Mouse (Mus musculus): ENCODE measurements at regions not wholly inside any gene's neighbourhood (a gene's known extent, or its start where the extent isn't known, plus 50 kb on each side); places are given as distances from the start of the nearest gene placed in this dataset.

DNA sequence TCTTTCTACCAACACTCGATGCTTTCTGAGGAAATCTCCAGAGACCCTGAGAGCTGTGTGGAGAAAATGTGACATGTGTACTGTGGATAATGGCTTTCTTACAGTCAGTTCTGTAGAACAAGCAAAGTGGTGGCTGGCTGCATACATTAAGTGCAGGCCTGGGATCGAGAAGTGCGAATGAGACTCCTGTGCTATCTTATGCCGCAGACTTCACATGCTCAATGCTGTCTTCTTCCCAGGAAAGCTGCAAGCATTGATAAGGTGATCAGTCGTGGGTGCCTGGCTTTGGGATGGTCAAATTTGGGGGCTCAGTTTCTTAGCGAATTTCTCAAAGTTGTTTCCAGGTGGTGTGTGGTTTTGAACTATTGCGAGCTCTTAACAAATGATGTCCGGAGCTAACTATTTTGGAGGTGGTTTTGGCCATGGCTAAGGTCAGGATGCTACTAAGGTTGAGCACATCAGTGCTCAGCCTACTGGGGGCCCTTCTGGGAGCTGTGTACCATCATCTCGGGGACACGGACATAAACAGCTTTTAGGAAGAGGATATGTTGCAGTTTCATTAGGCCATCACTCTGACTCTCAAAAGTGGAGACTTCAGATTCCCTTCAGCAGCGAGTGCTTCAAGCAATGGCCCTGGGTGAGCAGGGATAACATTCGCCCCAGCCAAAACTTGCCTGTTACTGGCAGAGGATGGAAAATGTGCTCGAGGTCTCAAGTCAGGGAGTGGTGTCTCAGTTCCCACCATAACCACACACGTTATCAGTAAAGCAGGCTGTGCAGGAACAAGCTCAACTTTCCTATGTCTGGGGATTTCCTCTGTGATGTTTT, 646.7 kb downstream of the Zfp706 start:
- TF ChIP-seq MAX (IDR thresholded peaks at IDR 0.05; ENCODE audit: low read depth) (no peak), POLR2A (IDR thresholded peaks at IDR 0.05; ENCODE audit: insufficient read length, low read depth) (no peak), USF1 (IDR thresholded peaks at IDR 0.05; ENCODE audit: low read depth) (no peak), E2F4 (IDR thresholded peaks at IDR 0.05; ENCODE audit: insufficient read depth) (no peak), POLR2AphosphoS2 (IDR thresholded peaks at IDR 0.05; ENCODE audit: insufficient read length, low read depth) (no peak), TCF12 (IDR thresholded peaks at IDR 0.05; ENCODE audit: insufficient read depth, poor library complexity, severe bottlenecking) (no peak), MYOD1 (IDR thresholded peaks at IDR 0.05; ENCODE audit: control insufficient read depth in 1 of 3, insufficient read length in 2 of 3, low read depth in 2 of 3) (no peak), CEBPB (IDR thresholded peaks at IDR 0.05; ENCODE audit: insufficient read depth, poor library complexity, severe bottlenecking) (no peak)

All from myocyte (in vitro differentiated cells).